Mouse (Mus musculus): ENCODE measurements at regions not wholly inside any gene's neighbourhood (a gene's known extent, or its start where the extent isn't known, plus 50 kb on each side); places are given as distances from the start of the nearest gene placed in this dataset.

DNA sequence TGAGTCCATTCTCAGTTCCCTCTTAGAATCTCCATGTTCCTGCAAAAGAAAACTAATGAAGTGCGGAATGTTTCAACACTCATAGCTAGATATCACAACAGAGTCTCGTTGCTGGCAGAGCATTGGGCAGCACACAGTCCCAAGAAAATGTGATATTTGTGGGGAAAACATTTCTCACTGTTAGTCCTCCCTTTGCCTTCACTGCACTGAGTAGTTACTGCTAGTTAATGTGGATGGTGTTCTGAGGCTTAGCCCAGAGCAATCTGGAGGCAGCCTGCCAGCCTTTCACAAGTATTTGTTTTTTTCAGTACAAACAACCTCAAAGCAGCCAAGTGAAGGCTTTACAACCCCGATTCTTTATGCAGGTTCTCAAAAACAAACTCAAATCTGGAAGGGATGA lies 197.2 kb downstream of the Fam76b start:
- ATAC-seq (replicated peaks; ENCODE audit: low FRiP score) (no peak), DNase-seq (ENCODE audit: low spot score) (no peak)
- H3K36me3 ChIP-seq (ENCODE audit: control insufficient read depth, insufficient read depth, low read length) = no peaks in the 10 kb centered on the region
- no peaks in the 10 kb centered on the region for H3K27me3 ChIP-seq (ENCODE audit: control insufficient read depth, insufficient read depth, low read length)
- 83% methylated on average over 3 of the region's 3 CpGs for WGBS
- no peak overlapping the region for H3K4me2 ChIP-seq (ENCODE audit: low read depth, low read length, severe bottlenecking)
- H3K9ac ChIP-seq (ENCODE audit: low read length) = no peak overlapping the region
- H3K4me1 ChIP-seq (replicated peaks; ENCODE audit: control insufficient read depth, insufficient read depth, low read length) = no peaks in the 10 kb centered on the region
- no peaks in the 10 kb centered on the region for H3K9me3 ChIP-seq (ENCODE audit: control insufficient read depth, low read length)
- no peak overlapping the region for H3K4me3 ChIP-seq (ENCODE audit: low read depth, low read length)
- no peak overlapping the region for H3K27ac ChIP-seq (ENCODE audit: low read depth, low read length)

DNA sequence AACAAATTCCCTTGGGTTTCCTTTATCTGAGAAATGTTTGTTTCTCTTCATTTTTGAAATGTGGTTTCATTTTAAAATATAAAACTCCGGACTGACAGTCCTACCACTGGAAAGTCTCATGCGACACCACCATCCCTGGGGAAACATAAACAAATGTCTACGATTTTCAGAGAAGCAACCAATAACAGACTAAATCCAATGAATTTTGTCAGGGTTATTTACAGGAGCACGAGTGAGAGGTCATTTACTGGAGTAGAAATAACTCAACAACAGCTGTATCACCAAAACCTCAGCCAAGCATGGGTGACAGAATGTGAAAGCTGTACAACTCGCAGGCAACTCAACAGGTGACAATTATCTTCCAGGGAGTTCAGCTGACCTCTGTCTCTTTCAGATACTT lies 200.5 kb downstream of the Fam76b start:
- no peaks in the 10 kb centered on the region for H3K9me3 ChIP-seq (ENCODE audit: control insufficient read depth, low read length)
- no peak overlapping the region for H3K4me3 ChIP-seq (ENCODE audit: low read depth, low read length)
- no peak for ATAC-seq (replicated peaks; ENCODE audit: low FRiP score)
- no peak overlapping the region for H3K9ac ChIP-seq (ENCODE audit: low read length)
- no peaks in the 10 kb centered on the region for H3K36me3 ChIP-seq (ENCODE audit: control insufficient read depth, insufficient read depth, low read length)
- H3K27ac ChIP-seq (ENCODE audit: low read depth, low read length) = no peak overlapping the region
- no peaks in the 10 kb centered on the region for H3K4me1 ChIP-seq (replicated peaks; ENCODE audit: control insufficient read depth, insufficient read depth, low read length)
- DNase-seq (ENCODE audit: low spot score) = no peak
- H3K27me3 ChIP-seq (ENCODE audit: control insufficient read depth, insufficient read depth, low read length) = no peaks in the 10 kb centered on the region
- 80% methylated on average over 5 of the region's 5 CpGs for WGBS
- H3K4me2 ChIP-seq (ENCODE audit: low read depth, low read length, severe bottlenecking) = no peak overlapping the region

DNA sequence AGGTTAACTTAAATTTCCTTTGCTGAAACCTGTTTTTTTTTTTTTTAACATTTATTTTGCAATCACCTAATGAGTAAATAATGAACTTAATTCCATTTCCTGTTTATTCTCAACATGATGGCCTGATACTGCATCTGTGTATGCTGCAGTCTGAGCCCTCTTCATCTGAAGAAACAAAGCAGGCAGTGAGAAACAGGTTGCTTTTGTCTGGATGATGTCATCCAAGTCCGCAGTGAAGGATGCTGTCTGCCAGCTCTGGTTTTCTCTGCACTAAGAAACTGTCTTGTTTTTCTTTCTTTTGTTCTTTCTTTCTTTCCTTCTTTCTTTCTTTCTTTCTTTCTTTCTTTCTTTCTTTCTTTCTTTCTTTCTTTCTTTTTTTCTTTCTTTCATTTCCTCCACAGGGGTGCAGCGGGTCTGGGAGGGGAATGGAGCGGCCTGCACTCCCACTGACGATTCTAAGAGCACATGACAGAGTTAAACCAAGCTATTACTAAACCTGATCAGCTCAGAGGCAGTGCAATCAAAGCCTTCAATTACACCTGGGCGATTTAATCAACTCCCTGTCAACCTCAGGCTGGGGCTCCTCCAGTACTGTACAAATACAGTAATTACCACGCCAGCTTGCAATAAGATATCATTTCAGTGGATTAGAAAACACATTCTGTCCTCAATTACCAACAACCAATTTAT lies 204.0 kb downstream of the Fam76b start:
- Histone ChIP-seq H3K27ac (ENCODE audit: low read depth, low read length) (no peak overlapping the region), H3K36me3 (ENCODE audit: control insufficient read depth, insufficient read depth, low read length) (no peaks in the 10 kb centered on the region), H3K9ac (ENCODE audit: low read length) (no peak overlapping the region), H3K9me3 (ENCODE audit: control insufficient read depth, low read length) (no peaks in the 10 kb centered on the region), H3K4me3 (ENCODE audit: low read depth, low read length) (no peak overlapping the region), H3K4me1 (replicated peaks; ENCODE audit: control insufficient read depth, insufficient read depth, low read length) (no peaks in the 10 kb centered on the region), H3K27me3 (ENCODE audit: control insufficient read depth, insufficient read depth, low read length) (no peaks in the 10 kb centered on the region), H3K4me2 (ENCODE audit: low read depth, low read length, severe bottlenecking) (no peak overlapping the region)
- WGBS = 37% methylated on average over 6 of the region's 6 CpGs
- ATAC-seq (replicated peaks; ENCODE audit: low FRiP score) (no peak), DNase-seq (ENCODE audit: low spot score) (no peak)

DNA sequence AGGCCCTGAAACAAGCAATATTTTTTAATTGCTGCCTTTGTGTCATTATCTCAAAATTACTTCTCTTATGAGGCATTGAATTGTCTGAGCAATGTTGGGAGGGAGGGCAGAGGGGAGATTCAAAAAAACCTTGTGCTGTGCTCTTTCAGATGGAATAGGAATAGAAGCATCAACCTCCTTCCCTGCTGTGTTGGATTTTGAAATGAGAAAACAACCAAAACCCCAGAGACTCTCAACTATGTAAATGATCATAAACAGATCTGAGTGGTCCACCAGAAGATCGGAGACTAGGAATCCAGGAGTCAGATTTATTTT lies 204.5 kb downstream of the Fam76b start:
- Histone ChIP-seq H3K9ac (ENCODE audit: low read length) (no peak overlapping the region), H3K9me3 (ENCODE audit: control insufficient read depth, low read length) (no peaks in the 10 kb centered on the region), H3K27me3 (ENCODE audit: control insufficient read depth, insufficient read depth, low read length) (no peaks in the 10 kb centered on the region), H3K4me2 (ENCODE audit: low read depth, low read length, severe bottlenecking) (no peak overlapping the region), H3K4me1 (replicated peaks; ENCODE audit: control insufficient read depth, insufficient read depth, low read length) (no peaks in the 10 kb centered on the region), H3K36me3 (ENCODE audit: control insufficient read depth, insufficient read depth, low read length) (no peaks in the 10 kb centered on the region), H3K27ac (ENCODE audit: low read depth, low read length) (no peak overlapping the region), H3K4me3 (ENCODE audit: low read depth, low read length) (no peak overlapping the region)
- no peak for DNase-seq (ENCODE audit: low spot score)
- WGBS = 69% methylated on average over 1 of the region's 1 CpGs
- no peak for ATAC-seq (replicated peaks; ENCODE audit: low FRiP score)

DNA sequence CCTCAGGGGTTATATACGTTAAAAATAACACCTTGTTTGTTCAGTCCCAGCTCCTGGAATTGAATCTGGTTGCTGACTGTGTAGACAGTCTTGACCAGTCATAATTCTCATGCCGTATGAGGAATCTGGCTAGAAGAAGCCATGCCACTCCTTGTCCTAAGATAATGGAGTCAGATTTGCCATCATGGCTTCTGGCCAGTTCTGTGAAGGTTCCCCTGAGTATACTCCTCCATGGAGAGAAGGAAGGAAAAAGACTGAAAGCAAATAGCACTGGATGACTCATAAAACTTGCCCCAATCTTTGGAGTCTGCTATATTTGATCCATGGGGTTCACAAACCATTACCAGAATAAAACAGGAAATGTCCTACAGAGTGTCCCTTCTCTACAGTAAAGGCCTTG lies 208.0 kb downstream of the Fam76b start:
- no peak overlapping the region for H3K9ac ChIP-seq (ENCODE audit: low read length)
- ATAC-seq (replicated peaks; ENCODE audit: low FRiP score) = no peak
- 90% methylated on average over 2 of the region's 2 CpGs for WGBS

DNA sequence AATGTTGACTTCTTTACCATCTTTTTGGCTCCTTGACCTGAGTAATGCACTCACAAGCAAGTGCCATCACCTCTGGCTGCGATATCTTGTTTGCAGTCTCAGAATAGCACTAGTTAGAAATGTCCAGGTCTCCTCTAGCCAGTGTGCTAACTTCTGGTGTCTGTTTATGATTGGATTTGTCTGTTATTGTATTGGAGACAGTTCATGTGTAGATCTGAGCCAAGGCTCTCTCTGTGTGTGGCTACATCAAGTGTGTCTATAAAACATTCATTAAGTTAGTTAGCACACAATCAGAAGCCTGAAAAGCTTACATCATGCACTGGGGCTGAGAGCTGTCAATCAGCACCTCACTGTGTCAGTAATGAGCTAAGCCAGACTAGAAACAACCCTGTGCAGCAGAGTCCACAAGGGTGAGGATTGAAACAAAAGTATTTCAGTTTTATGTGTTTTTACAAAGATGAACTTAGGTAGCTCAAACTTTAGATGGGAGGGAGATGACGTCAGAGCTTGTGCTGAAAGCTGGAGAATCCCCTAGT lies 214.5 kb downstream of the Fam76b start:
- Histone ChIP-seq H3K9me3 (ENCODE audit: control insufficient read depth, low read length) (no peaks in the 10 kb centered on the region), H3K9ac (ENCODE audit: low read length) (no peak overlapping the region), H3K4me1 (replicated peaks; ENCODE audit: control insufficient read depth, insufficient read depth, low read length) (no peaks in the 10 kb centered on the region), H3K36me3 (ENCODE audit: control insufficient read depth, insufficient read depth, low read length) (no peaks in the 10 kb centered on the region), H3K27me3 (ENCODE audit: control insufficient read depth, insufficient read depth, low read length) (no peaks in the 10 kb centered on the region), H3K27ac (ENCODE audit: low read depth, low read length) (no peak overlapping the region), H3K4me3 (ENCODE audit: low read depth, low read length) (no peak overlapping the region), H3K4me2 (ENCODE audit: low read depth, low read length, severe bottlenecking) (no peak overlapping the region)
- no peak for DNase-seq (ENCODE audit: low spot score)
- ATAC-seq (replicated peaks; ENCODE audit: low FRiP score) = no peak
- WGBS = 70% methylated on average over 2 of the region's 2 CpGs

More for the DNA sequence above, 208.0 kb downstream of the Fam76b start:
- H3K4me2 ChIP-seq (ENCODE audit: low read depth, low read length, severe bottlenecking) = no peak overlapping the region
- H3K27ac ChIP-seq (ENCODE audit: low read depth, low read length) = no peak overlapping the region
- no peak overlapping the region for H3K4me3 ChIP-seq (ENCODE audit: low read depth, low read length)
- H3K27me3 ChIP-seq (ENCODE audit: control insufficient read depth, insufficient read depth, low read length) = no peaks in the 10 kb centered on the region
- no peak for DNase-seq (ENCODE audit: low spot score)
- H3K4me1 ChIP-seq (replicated peaks; ENCODE audit: control insufficient read depth, insufficient read depth, low read length) = no peaks in the 10 kb centered on the region
- H3K36me3 ChIP-seq (ENCODE audit: control insufficient read depth, insufficient read depth, low read length) = no peaks in the 10 kb centered on the region
- H3K9me3 ChIP-seq (ENCODE audit: control insufficient read depth, low read length) = no peaks in the 10 kb centered on the region

DNA sequence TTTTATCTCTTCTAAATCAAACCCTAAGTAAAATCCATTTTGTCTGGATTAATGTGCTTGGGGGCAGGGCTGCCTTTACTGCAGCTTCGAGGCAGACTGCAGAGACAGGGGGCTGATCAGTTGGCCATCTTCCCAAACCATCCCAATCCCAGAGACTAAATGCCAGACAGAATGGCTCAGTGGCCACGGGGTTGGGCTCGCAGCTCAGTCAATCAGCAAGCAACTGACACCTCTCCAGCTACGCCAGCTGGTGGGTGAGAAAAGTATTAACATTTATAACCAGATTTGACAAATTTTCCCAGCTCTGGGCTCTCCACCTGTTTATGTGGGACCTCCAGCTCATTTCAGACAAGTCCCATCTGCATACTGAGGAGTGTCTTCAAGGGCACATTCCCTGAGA lies 220.7 kb downstream of the Fam76b start:
- WGBS = 79% methylated on average over 4 of the region's 4 CpGs
- no peak overlapping the region for H3K9ac ChIP-seq (ENCODE audit: low read length)
- no peak overlapping the region for H3K4me2 ChIP-seq (ENCODE audit: low read depth, low read length, severe bottlenecking)
- H3K9me3 ChIP-seq (ENCODE audit: control insufficient read depth, low read length) = no peaks in the 10 kb centered on the region
- H3K4me3 ChIP-seq (ENCODE audit: low read depth, low read length) = no peak overlapping the region
- ATAC-seq (replicated peaks; ENCODE audit: low FRiP score) (no peak), DNase-seq (ENCODE audit: low spot score) (no peak)
- no peaks in the 10 kb centered on the region for H3K36me3 ChIP-seq (ENCODE audit: control insufficient read depth, insufficient read depth, low read length)
- no peaks in the 10 kb centered on the region for H3K27me3 ChIP-seq (ENCODE audit: control insufficient read depth, insufficient read depth, low read length)
- H3K4me1 ChIP-seq (replicated peaks; ENCODE audit: control insufficient read depth, insufficient read depth, low read length) = no peaks in the 10 kb centered on the region; the same call in 1 of the 2 replicates
- no peak overlapping the region for H3K27ac ChIP-seq (ENCODE audit: low read depth, low read length)

DNA sequence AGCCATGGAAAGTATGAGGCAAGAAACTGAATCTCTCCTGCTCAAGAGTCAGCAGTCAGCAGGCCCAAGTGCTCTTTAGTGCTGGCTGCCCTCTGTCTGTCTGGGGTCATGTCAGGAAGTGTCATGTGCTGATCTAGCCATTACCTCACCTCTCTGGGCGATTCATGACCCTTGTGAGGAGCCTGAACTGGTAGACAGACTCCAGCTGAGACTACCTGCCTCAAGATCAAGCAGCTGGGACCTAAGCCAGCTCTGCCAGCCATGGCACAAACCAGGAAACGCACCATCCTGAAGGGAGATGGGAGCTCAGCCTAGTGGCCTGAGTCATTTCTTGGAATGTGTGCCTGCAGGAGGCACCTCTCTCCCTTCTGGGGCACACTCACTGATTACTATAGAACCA lies 221.2 kb upstream of the Sesn3 start:
- no peaks in the 10 kb centered on the region for H3K27me3 ChIP-seq (ENCODE audit: control insufficient read depth, insufficient read depth, low read length)
- no peak overlapping the region; the same call in 1 of the 2 replicates for H3K9ac ChIP-seq (ENCODE audit: low read length)
- H3K36me3 ChIP-seq (ENCODE audit: control insufficient read depth, insufficient read depth, low read length) = no peaks in the 10 kb centered on the region
- no peak for DNase-seq (ENCODE audit: low spot score)
- no peak overlapping the region for H3K4me2 ChIP-seq (ENCODE audit: low read depth, low read length, severe bottlenecking)
- H3K27ac ChIP-seq (ENCODE audit: low read depth, low read length) = no peak overlapping the region
- no peak for ATAC-seq (replicated peaks; ENCODE audit: low FRiP score)
- no peak overlapping the region for H3K4me3 ChIP-seq (ENCODE audit: low read depth, low read length)
- H3K4me1 ChIP-seq (replicated peaks; ENCODE audit: control insufficient read depth, insufficient read depth, low read length) = peaks cover 4% of the 10 kb centered on the region; the same call in 1 of the 2 replicates
- no peaks in the 10 kb centered on the region for H3K9me3 ChIP-seq (ENCODE audit: control insufficient read depth, low read length)
- WGBS = 43% methylated on average over 2 of the region's 2 CpGs

Data from forebrain, embryonic 11.5 days (tissue).